Mouse (Mus musculus): ENCODE measurements at regions not wholly inside any gene's neighbourhood (a gene's known extent, or its start where the extent isn't known, plus 50 kb on each side); places are given as distances from the start of the nearest gene placed in this dataset.

DNA sequence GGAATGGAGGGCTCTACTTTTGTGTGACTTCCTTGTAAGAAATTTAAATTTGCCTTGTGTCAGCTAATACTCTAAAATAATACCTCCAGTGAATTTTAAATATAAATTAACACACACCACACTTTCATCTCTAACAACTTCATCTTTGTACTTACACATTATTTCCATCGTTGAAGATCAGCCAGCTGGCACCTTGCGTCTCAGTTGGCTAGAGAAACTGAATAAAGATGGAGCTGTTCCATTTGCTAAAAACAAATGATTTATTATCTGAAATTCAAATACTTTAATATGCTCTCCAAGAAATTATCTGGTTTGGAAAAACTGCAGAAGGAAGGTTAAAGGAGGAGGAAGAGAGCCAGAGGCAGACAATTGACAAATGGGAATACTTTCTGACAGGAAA lies 122.0 kb upstream of the Gm11096 start:
- H3K27me3 ChIP-seq = no peaks in the 10 kb centered on the region
- H3K36me3 ChIP-seq = no peaks in the 10 kb centered on the region
- H3K4me3 ChIP-seq = no peak overlapping the region
- H3K9ac ChIP-seq = no peak overlapping the region
- peaks cover 3% of the 10 kb centered on the region; the same call in 1 of the 2 replicates for H3K4me1 ChIP-seq (replicated peaks)
- no peak for ATAC-seq (ENCODE audit: low FRiP score, low read depth)
- no peak overlapping the region for H3K4me2 ChIP-seq
- WGBS = 81% methylated on average over 2 of the region's 2 CpGs
- H3K9me3 ChIP-seq = no peaks in the 10 kb centered on the region
- H3K27ac ChIP-seq (replicated peaks) = no peak overlapping the region

DNA sequence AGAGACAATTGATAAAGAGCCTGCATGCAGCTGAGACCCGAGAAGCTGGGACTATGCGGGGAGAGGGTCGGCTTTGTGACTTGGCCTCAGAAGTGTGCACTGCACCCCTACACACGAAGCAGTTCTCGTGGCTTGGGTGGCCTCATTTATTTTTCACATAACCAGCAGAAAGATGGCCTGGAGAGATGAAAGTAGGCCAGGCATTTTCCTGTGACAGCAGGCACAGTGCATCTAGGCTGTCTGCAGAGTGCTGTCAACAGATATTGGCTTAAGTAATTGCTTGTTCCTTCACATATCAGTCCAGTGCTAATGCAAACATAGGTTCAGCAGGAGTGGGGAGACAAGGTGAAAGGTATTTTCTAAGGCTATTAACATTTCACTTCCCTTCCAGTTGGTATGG lies 124.9 kb upstream of the Gm11096 start:
- Histone ChIP-seq H3K27me3 (no peaks in the 10 kb centered on the region), H3K27ac (replicated peaks) (no peak overlapping the region), H3K9me3 (no peaks in the 10 kb centered on the region), H3K4me3 (no peak overlapping the region), H3K9ac (no peak overlapping the region), H3K4me1 (replicated peaks) (peaks cover 3% of the 10 kb centered on the region; the same call in 1 of the 2 replicates), H3K4me2 (no peak overlapping the region), H3K36me3 (no peaks in the 10 kb centered on the region)
- WGBS = 58% methylated on average over 5 of the region's 5 CpGs
- ATAC-seq (ENCODE audit: low FRiP score, low read depth) = no peak

DNA sequence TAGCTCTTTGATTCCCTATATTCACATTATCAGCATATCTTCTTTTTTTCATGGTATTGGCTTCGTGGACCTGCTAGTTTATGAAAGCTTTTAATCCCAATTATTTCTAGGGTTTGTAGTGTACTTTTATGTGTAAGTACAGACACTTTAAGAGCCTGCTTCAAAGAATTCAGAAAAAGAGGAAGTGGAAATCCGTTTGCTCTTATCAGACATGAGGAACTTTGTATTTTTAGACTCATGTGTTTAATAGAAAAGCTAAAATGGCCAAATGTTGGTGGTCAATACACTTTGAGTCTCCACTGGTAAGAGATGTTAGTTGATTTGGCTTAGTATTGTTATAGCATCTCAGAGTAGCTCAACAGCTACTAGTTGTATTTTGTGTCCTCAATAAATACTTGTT lies 135.7 kb upstream of the Gm11096 start:
- H3K27me3 ChIP-seq = no peaks in the 10 kb centered on the region
- no peak overlapping the region for H3K9ac ChIP-seq
- no peak overlapping the region for H3K4me3 ChIP-seq
- ATAC-seq (ENCODE audit: low FRiP score, low read depth) = no peak
- H3K9me3 ChIP-seq = no peaks in the 10 kb centered on the region
- no peaks in the 10 kb centered on the region for H3K4me1 ChIP-seq (replicated peaks)
- no peaks in the 10 kb centered on the region for H3K36me3 ChIP-seq
- 78% methylated on average over 2 of the region's 2 CpGs for WGBS
- no peak overlapping the region for H3K4me2 ChIP-seq
- no peak overlapping the region for H3K27ac ChIP-seq (replicated peaks)

DNA sequence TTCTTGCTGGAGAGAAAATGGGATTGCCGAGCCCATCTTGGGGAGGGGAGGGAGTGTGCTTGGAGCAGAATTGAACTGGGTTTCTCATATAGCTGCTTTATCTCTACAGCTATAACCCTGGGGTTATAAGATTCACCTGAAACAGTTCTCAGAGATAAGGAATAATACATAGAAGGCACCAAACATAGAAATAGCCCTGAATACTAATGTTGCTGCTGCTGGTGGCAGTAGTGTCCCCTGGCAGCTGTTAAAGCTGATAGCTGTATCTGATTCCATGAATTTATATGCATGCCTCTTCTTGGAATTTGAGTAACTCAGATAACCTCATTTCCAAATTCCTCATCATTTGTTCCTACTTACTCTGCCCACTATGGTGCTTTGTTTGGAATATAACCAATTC lies 137.0 kb upstream of the Gm11096 start:
- Histone ChIP-seq H3K4me2 (no peak overlapping the region), H3K36me3 (no peaks in the 10 kb centered on the region), H3K9ac (no peak overlapping the region), H3K4me3 (no peak overlapping the region), H3K27ac (replicated peaks) (no peak overlapping the region), H3K27me3 (no peaks in the 10 kb centered on the region), H3K9me3 (no peaks in the 10 kb centered on the region), H3K4me1 (replicated peaks) (no peaks in the 10 kb centered on the region)
- WGBS = 67% methylated on average over 1 of the region's 1 CpGs
- ATAC-seq (ENCODE audit: low FRiP score, low read depth) = no peak

DNA sequence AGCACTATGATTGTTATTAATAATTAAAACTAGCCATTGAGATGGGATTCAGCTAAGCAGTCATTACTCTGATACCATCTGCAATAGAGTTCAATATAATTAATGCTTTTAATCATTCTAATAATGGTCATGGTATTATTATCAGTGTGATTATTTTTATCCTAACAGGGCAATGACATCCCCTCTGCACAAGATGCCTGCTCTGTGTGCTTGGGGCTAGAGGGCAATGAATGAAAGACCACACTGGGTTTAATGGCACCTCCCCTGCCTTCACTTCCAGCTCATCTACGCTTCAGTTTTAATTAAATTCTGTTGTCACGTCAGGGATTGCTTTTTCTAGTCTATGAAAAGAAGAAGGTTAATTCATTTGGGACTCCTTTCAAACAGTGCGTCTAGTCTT lies 139.1 kb upstream of the Gm11096 start:
- H3K4me1 ChIP-seq (replicated peaks) = no peaks in the 10 kb centered on the region
- no peak overlapping the region for H3K9ac ChIP-seq
- H3K27ac ChIP-seq (replicated peaks) = no peak overlapping the region
- no peaks in the 10 kb centered on the region for H3K27me3 ChIP-seq
- no peaks in the 10 kb centered on the region for H3K36me3 ChIP-seq
- ATAC-seq (ENCODE audit: low FRiP score, low read depth) = no peak
- no peaks in the 10 kb centered on the region for H3K9me3 ChIP-seq
- no peak overlapping the region for H3K4me3 ChIP-seq
- no peak overlapping the region for H3K4me2 ChIP-seq
- WGBS = 32% methylated on average over 3 of the region's 3 CpGs

DNA sequence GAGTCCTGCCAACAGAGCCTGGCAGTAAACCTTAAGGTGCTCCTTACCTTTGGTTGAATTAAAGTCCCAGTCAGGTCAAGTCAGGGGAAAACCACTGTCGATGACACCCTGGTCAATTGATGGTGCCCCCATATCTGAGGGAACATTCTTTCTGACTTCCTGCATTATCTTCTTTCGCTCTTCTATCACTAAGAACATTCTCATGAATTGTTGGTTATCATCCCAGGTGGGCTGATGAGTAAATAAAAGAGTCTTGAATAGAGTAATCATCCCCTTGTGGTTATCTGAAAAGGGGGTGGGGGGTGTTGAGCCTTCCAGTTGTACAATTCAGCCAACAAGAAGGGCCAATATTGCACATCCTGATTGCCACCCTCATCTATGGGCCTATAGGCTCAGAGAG lies 149.7 kb upstream of the Gm11096 start:
- Histone ChIP-seq H3K36me3 (no peaks in the 10 kb centered on the region), H3K9me3 (no peaks in the 10 kb centered on the region), H3K4me3 (no peak overlapping the region), H3K4me2 (no peak overlapping the region), H3K27ac (replicated peaks) (no peak overlapping the region), H3K4me1 (replicated peaks) (no peaks in the 10 kb centered on the region), H3K9ac (no peak overlapping the region), H3K27me3 (no peaks in the 10 kb centered on the region)
- 91% methylated on average over 2 of the region's 2 CpGs for WGBS
- no peak for ATAC-seq (ENCODE audit: low FRiP score, low read depth)

DNA sequence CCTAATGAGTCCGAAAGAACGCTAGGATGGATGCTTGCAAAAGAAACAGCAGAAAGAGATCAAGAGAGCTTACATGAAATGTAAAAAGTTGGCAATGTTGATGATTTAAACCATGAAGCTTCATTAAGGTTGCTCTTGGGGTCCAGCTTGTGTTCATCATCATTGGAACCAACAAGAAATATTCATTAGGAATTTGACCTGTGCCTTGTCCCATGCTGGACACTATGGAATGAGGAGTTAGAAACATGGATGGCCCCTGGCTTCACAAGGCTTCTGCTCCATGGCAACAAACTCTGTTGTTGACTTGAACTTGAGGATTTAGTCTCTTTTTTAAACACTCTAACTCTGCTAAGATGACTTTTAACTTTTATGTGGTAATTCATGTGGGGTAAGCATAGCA lies 159.0 kb upstream of the Gm11096 start:
- no peak overlapping the region for H3K27ac ChIP-seq (replicated peaks)
- H3K9me3 ChIP-seq = no peaks in the 10 kb centered on the region
- no peaks in the 10 kb centered on the region for H3K4me1 ChIP-seq (replicated peaks)
- no peak for ATAC-seq (ENCODE audit: low FRiP score, low read depth)
- WGBS = 84% methylated on average over 2 of the region's 2 CpGs
- H3K4me3 ChIP-seq = no peak overlapping the region
- H3K27me3 ChIP-seq = no peaks in the 10 kb centered on the region
- H3K36me3 ChIP-seq = no peaks in the 10 kb centered on the region
- no peak overlapping the region for H3K9ac ChIP-seq
- H3K4me2 ChIP-seq = no peak overlapping the region

DNA sequence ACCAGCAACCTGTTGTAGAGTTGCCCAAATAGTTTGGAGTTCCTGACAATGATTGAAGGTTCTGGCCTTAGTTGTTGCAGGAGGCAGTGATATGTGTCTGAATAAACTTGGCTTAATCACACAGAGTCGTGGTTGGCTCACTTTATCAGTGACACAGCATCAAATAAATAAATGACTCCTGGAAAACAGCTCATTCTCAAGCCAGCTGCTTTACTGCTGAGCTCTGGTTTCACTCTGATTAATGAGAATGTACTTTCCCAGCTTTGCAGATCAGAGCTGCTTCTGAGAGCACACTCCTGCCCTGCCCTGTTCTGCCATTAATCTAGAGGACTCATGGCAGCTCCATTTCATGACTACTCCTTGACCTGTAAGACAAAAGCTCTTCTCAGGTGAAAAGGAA lies 171.3 kb upstream of the Gm11096 start:
- H3K4me2 ChIP-seq = no peak overlapping the region
- ATAC-seq (ENCODE audit: low FRiP score, low read depth) = no peak

DNA sequence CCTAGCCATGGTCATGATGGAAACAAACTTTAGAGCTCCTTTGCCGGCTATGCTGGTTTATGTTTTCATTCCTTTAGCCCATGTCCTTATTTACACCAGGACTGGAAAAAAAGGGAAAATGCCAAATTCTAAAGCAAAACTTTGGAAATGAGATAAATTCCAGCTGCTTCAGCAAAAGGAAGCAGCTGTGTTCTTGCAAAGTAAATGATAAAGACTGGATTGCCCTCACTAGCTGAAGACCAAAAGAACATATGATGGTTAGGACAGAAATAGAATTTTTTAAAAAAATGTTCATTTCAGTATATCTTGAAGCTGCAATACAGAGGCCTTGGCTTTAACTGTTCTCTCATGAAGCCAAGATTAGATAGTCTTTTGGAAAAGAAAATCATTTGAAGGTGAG lies 179.6 kb upstream of the Gm11096 start:
- H3K4me1 ChIP-seq (replicated peaks) = no peaks in the 10 kb centered on the region
- no peaks in the 10 kb centered on the region for H3K27me3 ChIP-seq
- no peaks in the 10 kb centered on the region for H3K9me3 ChIP-seq
- WGBS = 97% methylated on average over 1 of the region's 1 CpGs
- H3K4me2 ChIP-seq = no peak overlapping the region
- ATAC-seq (ENCODE audit: low FRiP score, low read depth) = no peak
- no peak overlapping the region for H3K27ac ChIP-seq (replicated peaks)
- H3K4me3 ChIP-seq = no peak overlapping the region
- no peaks in the 10 kb centered on the region for H3K36me3 ChIP-seq
- no peak overlapping the region for H3K9ac ChIP-seq

More for the DNA sequence above, 171.3 kb upstream of the Gm11096 start:
- H3K36me3 ChIP-seq = no peaks in the 10 kb centered on the region
- H3K27ac ChIP-seq (replicated peaks) = no peak overlapping the region
- H3K4me3 ChIP-seq = no peak overlapping the region
- 35% methylated on average over 1 of the region's 1 CpGs for WGBS
- H3K9ac ChIP-seq = no peak overlapping the region
- no peaks in the 10 kb centered on the region for H3K9me3 ChIP-seq
- H3K4me1 ChIP-seq (replicated peaks) = no peaks in the 10 kb centered on the region
- H3K27me3 ChIP-seq = no peaks in the 10 kb centered on the region

DNA sequence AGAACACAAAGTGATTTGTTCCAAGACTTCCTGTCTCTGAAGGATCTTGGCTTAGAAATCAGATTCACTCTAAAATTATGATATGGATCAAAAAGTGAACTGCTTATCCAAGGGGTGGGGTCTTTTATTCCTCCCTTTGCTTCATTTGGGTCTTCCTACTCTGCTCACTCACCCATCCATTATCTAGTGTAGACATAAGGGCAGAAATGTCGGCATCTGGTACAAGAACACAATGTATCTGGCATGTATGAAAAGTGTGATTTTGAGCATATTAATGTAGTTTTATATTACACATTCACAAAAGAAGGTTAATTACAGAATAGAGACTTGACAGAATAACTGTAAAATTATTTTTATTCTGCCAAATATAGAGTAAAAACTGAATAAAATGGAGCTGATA lies 181.5 kb upstream of the Gm11096 start:
- H3K36me3 ChIP-seq = no peaks in the 10 kb centered on the region
- H3K9ac ChIP-seq = no peak overlapping the region
- no peak overlapping the region for H3K27ac ChIP-seq (replicated peaks)
- H3K9me3 ChIP-seq = no peaks in the 10 kb centered on the region
- no peak overlapping the region for H3K4me3 ChIP-seq
- 97% methylated on average over 1 of the region's 1 CpGs for WGBS
- H3K4me2 ChIP-seq = no peak overlapping the region
- H3K27me3 ChIP-seq = no peaks in the 10 kb centered on the region
- no peaks in the 10 kb centered on the region for H3K4me1 ChIP-seq (replicated peaks)
- no peak for ATAC-seq (ENCODE audit: low FRiP score, low read depth)

DNA sequence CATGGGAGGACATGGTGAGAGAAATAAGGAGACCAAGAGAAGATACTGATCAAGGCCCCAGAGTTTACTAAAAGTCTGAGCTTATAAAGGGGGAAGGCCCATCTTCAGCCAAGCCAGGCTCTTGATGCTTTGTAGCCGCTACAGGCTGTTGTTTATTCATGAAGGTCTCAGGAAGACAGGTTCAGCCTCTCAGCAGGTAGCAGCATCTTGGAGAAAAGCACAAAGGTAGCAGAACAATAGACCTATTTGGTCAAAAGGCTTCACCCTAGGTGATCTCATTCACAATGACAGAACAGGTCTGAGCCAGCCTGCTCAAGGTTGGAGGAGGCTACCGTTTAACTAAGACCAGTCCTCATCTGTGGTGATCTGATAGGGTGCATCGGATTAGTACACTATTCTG lies 185.5 kb upstream of the Gm11096 start:
- H3K27ac ChIP-seq (replicated peaks) = no peak overlapping the region
- H3K9me3 ChIP-seq = no peaks in the 10 kb centered on the region
- H3K4me3 ChIP-seq = no peak overlapping the region
- no peak for ATAC-seq (ENCODE audit: low FRiP score, low read depth)
- H3K9ac ChIP-seq = no peak overlapping the region
- no peaks in the 10 kb centered on the region for H3K27me3 ChIP-seq
- no peak overlapping the region for H3K4me2 ChIP-seq
- H3K36me3 ChIP-seq = no peaks in the 10 kb centered on the region
- WGBS = 43% methylated on average over 3 of the region's 3 CpGs
- no peaks in the 10 kb centered on the region for H3K4me1 ChIP-seq (replicated peaks)

DNA sequence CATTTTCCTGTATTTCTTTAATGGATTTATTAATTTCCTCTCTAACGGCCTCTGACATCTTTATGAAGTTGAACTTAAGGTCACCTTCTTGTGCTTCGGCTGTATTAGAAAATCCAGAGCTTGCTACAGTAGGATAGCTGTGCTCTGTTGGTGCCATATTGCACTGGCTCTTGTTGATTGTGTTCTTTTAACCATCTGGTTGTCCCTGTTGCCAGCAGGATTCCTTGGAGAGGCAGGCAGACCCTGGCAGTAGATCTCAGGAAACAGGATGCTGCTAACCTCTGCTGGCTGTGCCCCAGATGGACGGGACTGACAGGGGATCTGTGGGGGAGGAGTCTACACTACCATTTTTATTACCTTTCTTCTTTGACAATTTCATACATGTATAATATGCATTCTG lies 185.9 kb upstream of the Thumpd2 start:
- no peaks in the 10 kb centered on the region for H3K36me3 ChIP-seq
- no peak overlapping the region for H3K9ac ChIP-seq
- no peak overlapping the region for H3K4me2 ChIP-seq
- no peak overlapping the region for H3K27ac ChIP-seq (replicated peaks)
- ATAC-seq (ENCODE audit: low FRiP score, low read depth) = no peak
- WGBS = 71% methylated on average over 3 of the region's 3 CpGs
- no peak overlapping the region for H3K4me3 ChIP-seq
- H3K4me1 ChIP-seq (replicated peaks) = no peaks in the 10 kb centered on the region
- no peaks in the 10 kb centered on the region for H3K27me3 ChIP-seq
- no peaks in the 10 kb centered on the region for H3K9me3 ChIP-seq

DNA sequence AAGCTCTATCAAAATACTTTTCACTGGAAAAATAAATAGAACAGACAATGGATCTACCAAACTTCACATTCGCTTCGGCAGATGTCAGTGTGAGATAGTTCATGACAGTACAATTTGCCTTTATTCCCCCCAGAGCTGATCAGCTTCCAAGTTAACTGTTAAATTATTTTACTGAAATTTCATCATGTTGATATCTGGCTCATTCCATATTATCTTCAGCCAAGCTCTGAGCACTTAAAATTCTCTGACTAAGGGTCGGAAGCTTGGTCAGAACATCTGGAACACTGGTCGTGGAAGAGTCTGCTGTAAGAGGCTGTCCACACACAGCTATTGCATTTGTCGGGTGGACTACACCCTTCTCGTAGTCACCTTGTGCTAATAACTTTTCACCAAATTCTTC lies 181.3 kb upstream of the Thumpd2 start:
- Histone ChIP-seq H3K36me3 (no peaks in the 10 kb centered on the region), H3K27ac (replicated peaks) (no peak overlapping the region), H3K4me1 (replicated peaks) (no peaks in the 10 kb centered on the region), H3K9ac (no peak overlapping the region), H3K9me3 (no peaks in the 10 kb centered on the region), H3K4me2 (no peak overlapping the region), H3K4me3 (no peak overlapping the region), H3K27me3 (no peaks in the 10 kb centered on the region)
- ATAC-seq (ENCODE audit: low FRiP score, low read depth) = no peak
- WGBS = 92% methylated on average over 6 of the region's 6 CpGs
